Mouse (Mus musculus) left cerebral cortex, adult 11 months (tissue): Measurements from ENCODE around the gene Ahctf1.
"Not testable (repeated sequence)": the region's sequence is repeated elsewhere in the genome, so short reads cannot be mapped to it uniquely, and the experiment has no call there.

Experiments used
- DNase-seq: peaks from one replicate; pipeline ENCODE4 v3.0.0; 2022; ENCODE audit warnings: low spot score

Ahctf1 gene

DNA sequence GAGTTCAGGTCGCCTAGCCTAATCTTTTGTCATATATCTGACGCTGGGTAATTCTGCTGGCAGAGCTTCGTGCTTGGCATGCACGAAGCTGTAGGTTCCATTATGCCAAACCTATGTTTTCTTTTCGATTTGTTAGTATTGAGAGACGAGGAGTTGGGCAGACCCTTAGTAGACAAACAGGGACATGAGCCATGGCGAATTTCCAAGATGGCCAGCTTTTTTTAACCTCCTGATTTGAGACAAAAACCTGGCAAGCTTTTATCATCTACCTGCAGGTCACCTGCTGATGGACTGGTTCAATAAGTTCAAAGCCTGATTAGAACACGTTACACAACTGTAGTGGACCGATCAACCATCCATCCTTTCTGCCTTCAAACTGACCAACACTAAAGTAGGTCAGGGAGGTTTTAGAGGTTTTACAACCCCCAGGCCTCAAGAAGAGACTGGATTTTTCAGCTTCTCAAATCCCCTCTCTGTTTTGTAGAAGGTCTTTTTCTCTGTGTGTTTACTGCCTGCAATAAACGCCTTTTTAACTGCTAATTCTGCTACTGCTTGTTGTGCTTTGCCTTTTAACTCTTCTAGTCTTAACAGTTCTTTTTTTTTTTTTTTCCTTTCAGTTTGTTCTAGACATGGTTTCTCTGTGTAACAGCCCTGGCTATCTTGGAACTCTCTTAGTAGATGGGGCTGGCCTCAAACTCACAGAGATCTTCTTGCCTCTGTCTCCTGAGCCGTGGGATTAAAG, 831 bp upstream of the Ahctf1 start:
- DNase-seq = no peak

DNA sequence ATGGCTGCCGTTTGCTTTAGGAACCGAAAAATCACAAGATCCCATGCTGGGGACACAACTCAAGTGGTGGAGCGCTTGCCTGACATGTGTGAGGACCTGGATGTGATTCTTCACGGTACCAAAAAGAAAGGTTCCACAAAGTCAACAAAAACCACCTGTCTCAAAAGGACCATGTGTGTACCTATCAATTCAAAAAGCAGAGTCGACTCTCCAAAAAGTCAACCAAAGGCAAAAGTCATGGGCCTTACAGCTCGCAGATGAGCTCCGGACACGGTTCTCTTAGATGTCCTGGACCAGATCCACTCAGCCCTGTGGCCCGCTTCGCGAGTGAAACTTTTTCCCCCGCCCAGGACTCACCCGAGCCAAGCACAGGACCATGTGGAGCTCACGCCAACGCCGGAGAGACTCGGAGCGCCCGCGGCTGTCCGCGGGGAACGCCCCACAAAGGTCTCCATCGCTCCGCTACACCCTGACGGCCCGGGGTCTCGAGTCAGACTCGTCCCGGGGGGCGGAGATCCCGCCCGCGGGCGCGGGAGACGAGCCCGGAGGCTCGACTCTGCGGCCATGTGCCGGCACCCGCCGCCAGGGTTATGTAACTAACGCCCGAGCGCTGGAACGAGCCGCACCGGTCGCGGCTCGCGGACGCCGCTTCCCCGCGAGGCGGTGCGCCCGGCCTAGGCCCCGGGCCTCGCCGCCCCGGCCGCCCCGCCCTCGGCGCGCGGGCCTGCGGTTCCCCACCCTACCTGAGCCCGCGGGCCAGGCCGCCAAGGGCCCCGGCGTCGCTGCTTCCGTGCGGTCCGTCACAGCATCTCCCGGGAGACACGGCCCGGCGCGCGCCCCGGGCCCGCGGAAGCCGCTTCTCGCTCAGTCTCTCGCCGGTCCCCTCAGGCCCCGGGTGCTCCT, 619 bp downstream of the Ahctf1 start, which contains the start of gene Gm10518:
Gene Gm10518, plus strand, starts transcription at position 767 of the 903 bp plus-strand sequence.
- DNase-seq = peak; percentile 23

DNA sequence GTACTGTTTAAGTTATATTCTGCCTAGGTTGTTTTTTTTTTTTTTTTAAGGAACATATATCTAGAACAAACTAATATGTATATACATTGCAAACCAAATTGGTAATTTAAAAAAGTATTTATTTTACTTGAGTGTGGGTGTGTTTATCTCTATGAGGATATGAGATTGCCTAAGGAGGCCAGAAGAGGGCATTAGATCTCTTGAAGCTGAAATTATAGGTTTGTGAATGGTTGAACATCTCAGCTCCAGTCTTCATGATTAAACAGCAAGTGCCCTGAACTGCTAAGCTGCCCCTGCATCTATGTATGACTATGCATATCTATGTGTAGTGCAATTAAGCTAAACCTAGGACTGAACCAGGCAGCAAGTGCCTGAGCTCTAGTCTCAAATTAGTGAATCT, 4.7 kb downstream of the Ahctf1 start:
- DNase-seq = no peak

DNA sequence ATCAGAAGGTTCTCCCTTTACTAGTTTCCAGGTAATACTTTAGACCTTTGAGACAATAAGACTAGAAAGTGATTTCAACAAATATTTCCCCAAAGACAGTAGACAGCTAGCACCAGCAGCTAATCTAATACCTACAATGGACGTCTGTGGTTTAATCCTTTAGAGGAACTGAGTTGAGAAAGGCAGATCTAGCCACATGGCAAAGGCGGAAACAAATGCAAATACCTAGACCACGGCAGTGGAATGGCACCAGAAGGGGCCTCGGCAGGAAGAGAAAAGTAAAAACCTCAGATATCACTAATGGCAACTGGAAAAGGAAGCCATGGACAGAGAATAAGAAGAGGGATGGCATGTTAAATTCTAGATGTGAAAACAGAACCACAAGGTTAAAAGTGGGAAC, 16.2 kb downstream of the Ahctf1 start:
- no peak for DNase-seq

DNA sequence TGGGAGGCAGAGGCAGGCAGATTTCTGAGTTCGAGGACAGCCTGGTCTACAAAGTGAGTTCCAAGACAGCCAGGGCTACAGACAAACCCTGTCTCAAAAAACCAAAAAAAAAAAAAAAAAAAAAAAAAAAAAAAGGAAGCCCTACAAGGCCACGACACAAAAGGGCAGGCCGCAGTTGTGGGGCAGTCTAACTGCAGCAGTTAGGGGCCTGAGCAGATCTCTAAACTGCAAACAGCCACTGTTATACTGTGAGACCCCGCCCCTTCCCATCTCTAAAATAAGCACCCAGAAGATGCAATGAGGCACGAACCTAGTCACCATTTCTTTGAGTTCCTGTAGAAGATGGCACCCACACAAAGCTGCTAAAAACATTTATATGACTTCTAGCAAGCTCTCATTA, 18.0 kb downstream of the Ahctf1 start:
- no peak for DNase-seq

DNA sequence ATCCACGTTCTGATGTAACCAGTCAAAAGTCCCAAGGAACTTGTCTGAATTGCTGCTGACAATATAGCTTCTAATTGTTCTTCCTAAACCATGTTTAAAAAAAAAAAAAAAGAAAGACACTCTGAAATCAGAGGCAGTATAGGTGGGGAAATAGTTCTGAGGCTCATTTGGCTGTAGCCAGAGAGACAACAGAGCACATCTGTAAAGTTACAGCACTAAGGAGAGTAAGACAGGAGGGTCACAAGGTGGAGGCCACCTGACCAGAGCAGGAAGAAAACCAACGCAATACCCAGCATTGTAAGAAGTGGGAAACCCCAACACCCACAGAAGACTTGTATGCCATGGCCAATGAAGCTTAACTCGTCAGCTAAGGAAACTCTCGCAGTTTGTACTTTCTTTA, 19.4 kb downstream of the Ahctf1 start:
- DNase-seq = no peak

DNA sequence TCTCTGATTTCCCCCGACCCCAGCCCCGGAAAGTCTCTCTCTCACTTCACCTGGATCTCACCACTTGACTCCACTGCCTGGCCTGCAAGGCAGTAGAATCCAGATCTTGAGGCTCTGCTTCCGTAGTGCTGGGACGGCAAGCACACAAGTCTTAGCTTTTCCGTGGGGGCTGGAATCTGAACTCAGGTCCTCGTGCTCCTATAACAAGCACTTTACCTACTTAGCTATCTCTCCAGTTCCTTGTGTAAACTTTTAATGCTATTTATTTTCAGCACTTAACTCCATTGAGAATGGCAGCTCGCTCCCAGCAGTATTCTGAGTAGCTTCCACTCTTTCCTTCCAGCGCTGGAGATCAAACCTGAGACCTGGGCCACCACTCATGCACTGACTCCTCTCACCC, 26.6 kb downstream of the Ahctf1 start:
- DNase-seq = no peak

DNA sequence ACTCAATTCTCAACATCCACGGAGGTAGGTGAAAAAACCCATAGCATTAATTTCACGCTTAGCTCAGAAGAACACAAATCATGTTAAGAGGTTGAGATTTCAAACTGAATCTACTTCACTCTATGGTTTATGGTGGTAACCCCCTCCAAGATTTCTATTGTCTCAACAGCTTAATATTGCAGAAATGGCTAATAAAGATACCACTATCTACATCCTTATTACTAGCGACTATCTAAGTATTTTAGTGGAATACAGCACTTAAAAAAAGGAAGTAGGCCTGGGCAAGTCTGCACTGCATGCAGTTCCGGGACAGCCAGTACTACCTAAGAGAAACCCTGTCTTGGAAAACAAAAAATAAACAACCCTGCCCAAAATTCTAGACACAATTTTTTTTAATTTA, 42.9 kb downstream of the Ahctf1 start:
- DNase-seq = no peak

DNA sequence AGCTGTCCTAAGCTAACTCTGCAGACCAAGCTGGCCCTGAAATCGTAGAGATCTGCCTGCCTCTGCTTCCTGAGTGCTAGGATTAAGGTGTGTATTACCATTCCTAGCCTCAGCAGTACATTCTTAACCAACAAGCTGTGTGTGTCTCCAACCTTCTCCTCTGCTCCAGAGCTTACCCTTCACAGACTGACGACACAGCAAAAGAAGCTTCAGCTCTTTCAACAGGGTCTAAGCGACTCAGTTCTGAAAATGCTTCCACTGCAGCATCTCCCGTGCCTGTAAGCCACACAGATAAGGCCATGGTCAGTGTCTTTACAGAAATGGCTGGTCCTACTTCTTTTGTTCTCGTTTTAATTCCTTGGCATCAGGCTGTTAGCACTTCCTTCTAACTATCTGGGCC, 43.4 kb downstream of the Ahctf1 start:
- DNase-seq = no peak

DNA sequence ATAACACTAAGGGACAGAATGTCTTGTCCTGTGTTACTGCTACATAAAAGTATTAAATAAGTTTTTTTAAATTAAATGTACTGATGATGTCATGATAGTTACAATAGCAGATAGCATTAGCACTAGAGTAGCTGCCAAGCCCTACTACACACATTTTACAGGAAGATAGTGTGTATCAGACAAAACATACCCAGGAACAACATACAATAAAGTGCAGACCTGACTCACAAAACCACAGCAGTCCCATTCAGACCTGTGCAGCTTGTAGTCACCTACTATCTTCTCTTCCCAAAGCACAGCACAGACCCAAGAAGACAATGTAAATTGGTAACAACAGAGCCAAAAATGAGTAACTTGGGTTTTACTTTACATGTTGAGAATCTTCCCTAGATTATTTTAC, 47.0 kb downstream of the Ahctf1 start:
- no peak for DNase-seq

DNA sequence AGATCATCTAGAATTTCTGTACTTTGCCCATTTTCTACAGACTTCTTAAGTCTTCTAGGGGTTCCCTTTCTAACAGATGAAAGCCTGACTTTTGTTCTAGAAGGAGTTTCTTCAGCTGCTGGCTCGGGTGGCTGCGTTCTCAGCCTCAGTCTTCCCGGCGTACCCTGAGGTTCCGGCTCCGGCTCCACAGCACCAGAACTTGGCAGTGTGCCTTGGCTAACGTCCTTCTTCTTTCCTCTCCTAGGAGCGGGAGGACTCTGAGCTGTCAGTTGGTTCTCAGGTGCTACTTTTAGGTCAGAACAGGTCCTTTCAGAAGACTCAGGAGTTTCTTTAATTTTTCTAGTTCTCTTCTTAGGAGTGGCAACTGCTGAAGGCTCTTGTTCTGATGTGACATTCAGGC, 50.5 kb downstream of the Ahctf1 start:
- no peak for DNase-seq

DNA sequence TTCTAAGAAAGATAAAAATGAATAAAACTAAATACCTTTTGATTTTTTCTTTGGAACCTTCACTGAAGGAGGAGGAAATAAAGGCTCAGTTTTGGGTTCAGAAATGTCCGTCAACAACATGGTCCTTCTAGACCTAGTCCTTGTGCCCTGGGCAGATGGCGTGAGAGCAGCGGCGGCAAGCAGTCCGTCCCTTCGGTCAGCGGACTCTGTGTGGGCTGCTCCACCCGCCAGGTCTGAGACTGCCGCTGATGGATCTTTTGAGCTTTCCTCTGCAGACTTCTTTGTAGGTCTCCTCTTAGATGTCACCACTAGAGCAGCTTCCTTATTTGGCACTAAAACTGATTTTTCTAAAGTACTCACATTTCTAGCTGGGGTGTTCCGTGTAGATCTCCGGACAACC, 51.2 kb downstream of the Ahctf1 start:
- DNase-seq = no peak

DNA sequence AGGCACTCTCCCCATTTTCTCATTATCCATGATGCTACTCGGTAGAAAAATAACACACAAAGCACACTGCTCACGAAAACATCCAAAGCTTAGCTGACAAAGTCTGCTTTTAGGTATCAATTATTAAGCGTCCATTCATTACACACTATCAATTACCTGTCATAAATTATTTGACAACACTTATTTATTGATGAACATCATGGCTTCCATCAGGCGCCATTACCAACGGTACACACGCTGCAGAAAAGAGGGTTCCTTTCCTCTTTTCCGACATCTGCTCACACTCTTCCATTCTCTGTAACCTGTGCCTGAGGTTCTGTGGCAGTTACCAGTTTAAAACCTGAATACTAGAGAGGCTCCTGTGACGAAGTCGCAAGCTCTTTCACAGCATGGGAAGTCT, 58.3 kb downstream of the Ahctf1 start, which contains the start of gene Kif28:
Gene Kif28, minus strand, starts transcription at position 101 of the 400 bp plus-strand sequence.
- no peak for DNase-seq

DNA sequence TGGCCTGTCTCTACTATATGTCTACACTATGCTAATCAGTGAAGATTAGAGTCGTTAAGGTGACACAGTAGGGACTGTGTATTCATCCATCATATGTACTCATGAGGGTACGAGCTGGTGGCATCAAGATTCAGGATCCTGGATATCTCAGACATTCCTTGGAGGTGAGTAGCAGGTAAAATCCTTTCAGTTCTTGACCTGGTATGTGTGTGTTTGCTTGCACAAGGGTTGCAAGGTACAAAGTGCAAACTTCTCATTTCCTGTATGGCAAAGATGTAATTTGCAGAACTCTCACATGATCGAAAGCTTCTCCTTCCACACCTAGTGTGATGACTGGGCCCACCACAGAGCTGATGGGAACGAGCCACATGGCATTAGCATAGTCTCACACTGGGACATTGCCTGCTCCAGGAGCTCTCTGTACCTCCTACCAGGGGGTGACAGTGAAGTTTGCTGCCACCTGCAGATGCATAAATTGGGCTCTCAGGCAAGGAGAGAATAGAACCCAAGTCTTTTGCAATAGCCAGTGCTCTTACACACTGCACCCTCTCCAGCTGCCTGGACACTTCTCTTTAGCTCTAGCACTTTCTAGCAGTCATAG, 59.8 kb downstream of the Ahctf1 start:
- no peak for DNase-seq

DNA sequence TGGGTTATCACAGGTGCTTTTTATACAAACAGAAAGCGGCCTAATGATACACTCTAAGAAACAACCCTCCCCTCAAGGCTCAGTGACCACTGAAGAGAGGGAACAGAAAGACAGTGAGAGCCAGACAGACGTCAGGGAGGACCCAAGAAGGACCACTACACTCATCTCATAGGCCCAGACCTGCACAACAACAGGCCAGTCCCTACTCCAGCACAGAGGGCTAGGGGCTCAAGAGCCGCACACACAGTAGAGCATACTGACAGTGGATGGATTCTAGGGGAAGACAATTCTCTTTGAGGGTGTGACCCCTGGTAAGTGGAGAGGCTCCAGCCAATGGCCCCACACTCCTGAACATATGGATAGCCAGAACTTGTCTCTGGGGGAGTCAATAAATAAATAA, 67.0 kb downstream of the Ahctf1 start:
- no peak for DNase-seq

DNA sequence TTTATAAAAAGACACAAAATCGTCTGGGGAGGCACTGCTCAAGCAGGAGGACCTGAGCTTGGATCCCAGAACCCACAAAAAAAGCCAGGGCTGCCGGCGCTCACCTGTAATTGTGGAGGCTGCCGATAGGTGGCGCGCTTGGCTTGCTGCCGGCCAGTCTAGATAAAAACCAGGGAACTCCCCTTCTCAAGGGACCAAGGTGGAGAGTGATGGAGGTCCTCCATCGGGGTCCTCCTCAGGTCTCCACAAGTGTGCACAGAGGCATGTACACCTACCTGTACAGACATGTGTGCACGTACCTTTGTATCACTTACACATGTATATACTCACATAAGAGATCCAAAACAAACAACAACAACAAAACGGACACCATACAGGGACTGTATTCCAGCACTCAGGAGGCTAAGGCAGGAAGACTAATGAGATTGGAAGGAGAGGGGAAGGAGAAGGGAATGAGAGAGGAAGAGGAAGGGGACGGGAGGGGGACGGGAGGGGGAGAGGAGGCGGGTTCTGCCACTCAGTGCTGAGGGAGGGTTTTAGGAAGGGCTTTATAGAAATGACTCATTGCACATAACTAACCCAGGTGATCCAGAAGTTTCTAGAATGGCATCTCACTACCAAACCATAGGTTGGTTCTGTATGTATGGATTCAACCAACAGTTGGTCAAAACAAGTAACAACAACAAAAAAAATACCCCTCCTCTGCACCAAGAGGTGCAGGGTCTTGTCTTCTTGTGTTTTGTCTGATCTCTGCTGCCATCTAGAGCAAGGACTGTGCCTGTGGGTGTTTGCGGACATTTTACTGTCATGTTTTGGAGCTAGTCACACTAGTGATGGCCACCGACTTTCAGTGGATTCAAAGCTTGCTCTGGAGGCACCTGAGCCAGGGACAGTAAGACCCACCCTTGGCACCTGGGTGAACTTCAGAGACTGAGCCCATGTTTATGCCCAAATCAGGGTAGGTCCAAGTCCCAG, 68.7 kb downstream of the Ahctf1 start:
- no peak for DNase-seq

DNA sequence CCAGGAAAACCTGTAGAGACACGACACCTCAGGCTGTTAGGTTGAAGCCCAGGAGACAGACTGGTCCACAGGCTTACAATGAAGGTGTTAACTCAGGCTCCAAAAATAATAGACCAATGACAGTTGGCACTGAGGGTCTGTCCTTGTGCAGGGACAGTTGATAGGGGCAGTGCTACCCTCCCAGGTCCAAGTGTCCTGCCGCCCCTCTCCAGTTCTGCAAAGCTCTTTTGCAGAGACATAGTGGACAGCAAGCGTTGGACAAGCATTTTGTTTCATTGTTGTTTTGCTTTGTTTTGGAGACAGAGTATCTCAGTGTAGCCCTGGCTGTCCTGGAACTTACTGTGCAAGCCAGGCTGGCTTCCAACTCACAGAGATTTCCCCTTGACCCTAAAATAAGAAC, 72.1 kb downstream of the Ahctf1 start:
- DNase-seq = no peak

DNA sequence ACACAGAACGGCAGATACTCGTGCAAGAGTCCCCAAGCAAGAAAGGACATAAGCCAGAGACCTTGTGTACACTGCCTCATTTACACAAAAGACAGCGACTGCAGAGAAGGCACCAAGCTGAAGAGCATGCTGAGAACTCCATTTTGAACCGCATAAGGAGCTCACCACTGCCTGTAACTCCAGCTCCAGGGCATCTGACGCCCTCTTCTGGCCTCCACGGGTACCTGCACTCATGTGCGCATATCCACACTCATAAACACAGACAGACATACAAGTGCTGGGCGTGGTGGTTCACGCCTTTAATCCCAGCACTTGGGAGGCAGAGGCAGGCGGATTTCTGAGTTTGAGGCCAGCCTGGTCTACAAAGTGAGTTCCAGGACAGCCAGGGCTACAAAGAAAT, 74.8 kb downstream of the Ahctf1 start:
- no peak for DNase-seq

DNA sequence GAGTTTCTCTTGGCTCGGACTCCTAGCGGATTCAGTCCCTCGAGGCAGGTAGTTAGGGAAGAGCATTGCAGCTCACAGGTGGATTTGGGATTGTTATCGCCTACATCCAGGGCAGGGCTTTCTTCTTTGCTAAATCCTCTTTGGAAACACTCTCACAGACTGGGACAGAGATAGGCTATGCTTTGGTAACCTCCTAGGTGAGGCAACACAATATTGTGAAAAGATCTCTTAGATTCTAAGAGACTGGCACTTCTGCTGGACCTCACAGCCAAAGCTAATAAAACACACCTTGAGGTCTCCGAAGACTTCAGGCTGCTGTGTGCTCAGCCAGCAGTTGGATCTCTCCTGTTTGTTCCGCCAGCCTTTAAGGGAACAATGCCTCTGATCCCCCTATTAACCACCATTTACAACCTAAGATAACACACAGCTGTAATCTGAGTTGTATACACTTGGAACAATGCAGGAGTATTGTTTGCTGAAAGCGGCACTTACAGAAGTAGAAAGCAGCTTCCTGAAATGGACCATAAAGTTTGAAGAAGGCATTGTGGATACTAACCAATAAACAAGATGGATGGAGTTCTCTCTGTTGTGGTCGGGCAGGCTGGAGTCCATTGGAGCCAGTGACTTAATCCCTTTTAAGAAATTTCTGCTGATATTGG, 80.5 kb downstream of the Ahctf1 start:
- no peak for DNase-seq

DNA sequence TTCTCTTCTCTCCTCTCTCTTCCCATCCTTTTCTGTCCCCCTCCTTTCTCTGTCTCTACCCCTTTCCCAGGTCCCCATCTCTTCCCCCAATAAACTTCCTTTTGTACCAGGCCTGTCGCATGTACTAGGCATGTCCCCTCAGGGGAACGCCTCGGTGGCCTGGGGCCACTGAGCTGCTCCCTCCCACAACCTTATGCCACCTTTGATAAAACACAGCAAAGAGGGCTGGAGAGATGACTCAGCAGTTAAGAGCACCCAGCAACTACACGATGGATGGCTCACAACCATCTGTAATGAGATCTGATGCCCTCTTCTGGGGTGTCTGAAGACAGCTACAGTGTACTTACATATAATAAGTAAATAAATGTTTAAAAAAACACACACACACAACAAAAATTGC, 87.7 kb downstream of the Ahctf1 start:
- no peak for DNase-seq

DNA sequence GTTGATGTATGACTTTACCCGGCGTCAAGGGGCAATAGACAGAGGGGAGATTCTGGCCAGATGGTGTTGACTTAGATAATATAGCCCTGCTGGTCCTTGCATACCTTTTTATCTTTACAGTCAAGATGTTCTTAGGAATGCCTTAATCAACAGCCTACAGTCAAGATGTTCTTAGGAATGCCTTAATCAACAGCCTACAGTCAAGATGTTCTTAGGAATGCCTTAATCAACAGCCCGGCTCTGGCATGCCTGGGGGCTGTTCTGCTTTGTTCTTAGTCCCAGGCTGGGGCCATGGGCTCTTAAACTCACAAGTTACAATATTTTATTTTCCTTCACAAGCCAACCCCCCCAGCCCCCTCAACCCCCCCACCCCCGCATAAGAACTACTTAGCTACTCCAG, 88.2 kb downstream of the Ahctf1 start:
- DNase-seq = not testable (repeated sequence)
